Mouse (Mus musculus) olfactory bulb, adult 2 months (tissue): ENCODE data around the gene Atp2a2.

Experiments used
- CTCF ChIP-seq: fragments of 200-500 bp; IDR thresholded peaks from 2 replicates; pipeline ENCODE4 v1.5.1; 2012; ENCODE audit warnings: low read depth, mild to moderate bottlenecking, low read length, moderate library complexity; ENCODE audit not compliant: insufficient read depth
- POLR2A ChIP-seq: fragments of 200-500 bp; IDR thresholded peaks from 2 replicates; pipeline ENCODE4 v1.6.1; 2012; ENCODE audit warnings: mild to moderate bottlenecking, low read depth, low read length, moderate library complexity; ENCODE audit not compliant: insufficient read depth

GRCm38 (mm10) chr5:122479131-122479530, 22.9 kb downstream of the Atp2a2 start:
- no peak for TF ChIP-seq CTCF
- no peak for TF ChIP-seq POLR2A
